Mouse (Mus musculus): ENCODE results near the gene Alk.

- TF ChIP-seq CTCF (IDR thresholded peaks at IDR 0.05; ENCODE audit: control insufficient read depth, insufficient read depth, insufficient read length) = no peak
- TF ChIP-seq FOSL1 (IDR thresholded peaks at IDR 0.05; ENCODE audit: insufficient read depth, low read length, poor library complexity, severe bottlenecking) = no peak
- no peak for TF ChIP-seq MYOD1 (IDR thresholded peaks at IDR 0.05; ENCODE audit: control insufficient read depth, insufficient read length, low read depth)
- TF ChIP-seq USF1 (IDR thresholded peaks at IDR 0.05; ENCODE audit: low read depth) = no peak
These were observed 118.8 kb downstream of the Alk start for GRCm38 (mm10) chr17:72485623-72486022.

All from C2C12 (cell line).